Mouse (Mus musculus) liver, adult 2 months (tissue): ENCODE results near the gene Zmynd8.

Experiments used
- CTCF ChIP-seq: fragments of 200-500 bp; IDR thresholded peaks from 2 replicates; pipeline ENCODE4 v1.5.1; 2011; ENCODE audit warnings: low read depth, low read length, control low read depth
- POLR2A ChIP-seq: fragments of 200-500 bp; IDR thresholded peaks from 2 replicates; pipeline ENCODE4 v1.6.1; 2011; ENCODE audit warnings: low read length, control low read depth; ENCODE audit not compliant: insufficient read depth; ENCODE audit errors: extremely low read depth

- TF ChIP-seq CTCF (no peak), POLR2A (no peak)
These were observed 21.6 kb downstream of the Zmynd8 start for GRCm38 (mm10) chr2:165877180-165877579.
